Mouse (Mus musculus): ENCODE data around the gene Spats1.

Gene Spats1

GRCm38 (mm10) chr17:45474669-45475465 lies at the start of gene Spats1:
TSS of gene Spats1 (minus strand) at chr17:45475415.
- DNase-seq = peak; percentile 68

DNA sequence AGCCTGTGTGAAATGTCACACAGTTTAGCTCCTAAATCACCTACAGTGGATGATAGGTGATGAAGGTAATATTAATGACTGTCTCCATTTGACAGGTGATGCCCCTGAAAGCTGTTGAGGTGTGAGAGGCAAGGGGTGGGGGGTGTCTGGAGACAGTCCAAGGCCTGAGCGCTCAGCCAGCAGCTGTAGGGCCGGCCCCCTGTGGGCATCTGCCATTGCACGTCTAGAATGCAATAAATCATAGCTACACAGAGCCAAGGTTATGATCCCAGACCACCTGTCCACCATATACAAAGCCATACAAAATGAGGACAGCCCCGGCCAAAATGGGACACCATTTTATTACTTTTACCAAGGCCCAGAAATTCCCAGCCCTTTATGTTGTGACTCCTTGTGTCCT lies 49.7 kb upstream of the Spats1 start:
- no peak for DNase-seq

- peak; percentile 57 for DNase-seq
Observed at GRCm38 (mm10) chr17:45523263-45523662, 48.0 kb upstream of the Spats1 start, which contains the start of gene Tcte1. TSS of gene Tcte1 (plus strand) at chr17:45523434.

GRCm38 (mm10) chr17:45520136-45520535 lies 44.9 kb upstream of the Spats1 start:
- DNase-seq = no peak

DNA sequence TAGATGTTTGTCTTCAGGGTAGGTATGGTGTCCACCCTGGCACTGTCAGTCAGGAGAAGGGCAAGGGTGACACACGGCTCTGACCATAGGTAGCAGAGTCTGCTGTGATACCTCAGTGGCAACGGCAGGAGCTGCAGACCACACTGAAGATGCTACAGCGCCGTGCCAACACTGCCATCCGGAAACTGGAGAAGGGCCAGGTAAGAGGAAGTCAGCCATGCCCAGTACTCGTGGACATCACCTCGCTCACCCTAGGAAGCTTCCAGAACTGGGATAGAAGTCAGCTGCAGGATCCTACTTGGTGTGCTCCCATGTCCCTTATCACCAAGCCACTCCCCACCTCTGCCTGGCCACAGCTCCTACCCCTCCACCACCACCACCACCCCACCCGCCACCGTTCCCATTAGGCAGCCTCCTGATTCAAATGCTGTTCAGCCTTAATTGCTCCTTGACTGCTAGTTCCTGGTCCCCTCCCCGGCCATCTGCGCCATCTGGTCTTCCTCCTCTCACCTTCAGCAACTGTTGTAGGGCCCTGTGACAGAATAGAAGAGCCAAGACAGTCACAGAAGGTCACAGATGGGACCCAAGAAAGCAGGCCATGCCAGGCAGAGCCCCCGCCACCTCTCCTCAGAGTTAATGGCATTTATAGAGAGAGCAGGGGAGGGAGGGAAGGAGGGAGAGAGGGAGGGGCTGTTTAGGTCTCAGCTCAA lies 43.7 kb upstream of the Spats1 start:
- no peak for DNase-seq

- no peak for DNase-seq
Observed at GRCm38 (mm10) chr17:45517549-45518215, 42.5 kb upstream of the Spats1 start.

GRCm38 (mm10) chr17:45517135-45517534 lies 41.9 kb upstream of the Spats1 start:
- DNase-seq = no peak

DNA sequence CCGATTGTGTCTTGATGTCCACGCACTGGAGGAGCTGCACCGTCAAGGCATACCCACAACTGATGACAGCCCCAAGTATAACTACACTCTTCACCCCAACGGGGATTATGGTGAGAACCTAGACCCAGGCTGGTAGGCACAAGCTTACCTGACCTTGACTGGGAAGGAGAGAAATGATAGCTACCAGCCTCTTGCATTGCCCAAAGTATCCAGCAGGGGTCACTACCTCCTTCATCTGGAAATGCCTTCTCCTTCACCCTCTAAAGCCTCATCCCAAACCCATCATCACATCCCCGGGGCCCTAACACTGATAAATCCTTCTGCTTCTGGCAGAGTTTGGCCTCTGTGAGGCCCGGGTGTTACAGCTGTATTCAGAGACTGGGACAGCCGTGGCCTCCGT lies 41.3 kb upstream of the Spats1 start:
- peak; percentile 85 for DNase-seq

DNA sequence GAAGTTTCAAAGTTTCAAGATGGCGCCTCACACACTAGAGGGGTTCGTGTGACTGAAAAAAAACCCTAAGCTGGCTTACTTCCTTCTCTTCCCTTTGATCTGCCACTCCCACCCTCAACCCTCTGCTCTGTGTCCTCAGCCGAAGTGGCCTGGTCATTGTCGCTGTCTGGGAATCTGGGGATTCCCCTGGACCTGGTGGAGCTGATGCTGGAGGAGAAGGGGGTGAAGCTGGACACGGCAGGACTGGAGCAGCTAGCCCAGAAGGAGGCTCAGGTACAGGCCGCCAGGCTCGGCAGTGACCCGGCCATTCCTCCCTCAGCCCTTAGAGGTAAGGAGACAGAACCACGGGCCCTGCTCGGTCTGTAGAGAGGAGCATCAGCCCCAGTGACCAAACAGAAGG lies 40.6 kb upstream of the Spats1 start:
- no peak for DNase-seq

GRCm38 (mm10) chr17:45515204-45515726 lies 40.0 kb upstream of the Spats1 start:
- DNase-seq = no peak

DNA sequence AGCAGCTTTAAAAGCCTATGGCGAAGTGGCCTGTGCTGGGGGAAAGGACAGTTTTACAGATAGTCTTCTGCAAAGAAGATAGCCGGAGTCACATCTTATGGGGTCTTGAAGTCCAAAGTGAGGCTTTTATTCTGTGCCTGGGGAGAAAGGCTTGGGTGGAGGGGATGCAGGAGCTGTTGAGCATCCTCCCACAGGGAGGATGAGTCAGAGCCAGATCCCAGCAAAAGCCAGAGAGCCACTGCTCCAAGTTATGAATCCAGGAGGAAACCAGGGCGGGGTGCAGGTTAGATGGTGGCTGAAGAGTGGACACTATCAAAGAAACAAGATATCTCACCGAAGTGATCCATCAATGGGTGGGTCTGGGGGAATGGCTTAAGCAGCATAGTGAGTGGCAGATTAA lies 36.5 kb upstream of the Spats1 start:
- DNase-seq = no peak

GRCm38 (mm10) chr17:45510871-45511270 lies 35.7 kb upstream of the Spats1 start:
- DNase-seq = no peak

- peak; percentile 98 for DNase-seq
Observed at GRCm38 (mm10) chr17:45506700-45507189, 31.5 kb upstream of the Spats1 start, which contains the start of gene Aars2. TSS of gene Aars2 (plus strand) at chr17:45506841.

DNA sequence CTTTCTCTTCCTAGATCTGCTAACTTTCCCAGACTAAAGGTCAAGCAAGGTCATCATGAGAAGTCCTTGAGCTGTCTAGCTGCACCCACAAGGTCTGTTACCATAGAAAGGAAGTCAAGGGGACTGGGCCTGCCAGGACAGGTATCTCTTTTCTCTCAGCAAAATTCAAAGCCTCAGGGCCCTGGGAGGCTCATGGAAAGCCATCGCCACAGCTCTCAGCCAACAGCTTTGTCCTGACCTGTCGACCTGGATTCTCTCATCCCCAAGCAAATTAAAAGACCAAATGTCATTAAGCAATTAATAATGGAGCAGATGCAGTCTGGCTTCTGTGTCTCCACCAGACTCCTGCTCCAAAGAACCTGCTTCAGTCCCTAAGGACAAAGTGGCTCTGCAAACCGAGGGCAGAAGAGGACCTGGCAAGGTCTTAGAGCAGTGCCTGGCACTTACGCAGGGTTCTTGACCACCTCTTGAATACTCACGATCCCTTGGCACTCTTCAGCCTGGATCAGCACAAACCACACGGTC lies 30.8 kb upstream of the Spats1 start:
- DNase-seq = peak; percentile 9

- no peak for DNase-seq
Observed at GRCm38 (mm10) chr17:45503301-45503973, 28.2 kb upstream of the Spats1 start.

GRCm38 (mm10) chr17:45502324-45502723 lies 27.1 kb upstream of the Spats1 start:
- DNase-seq = no peak

DNA sequence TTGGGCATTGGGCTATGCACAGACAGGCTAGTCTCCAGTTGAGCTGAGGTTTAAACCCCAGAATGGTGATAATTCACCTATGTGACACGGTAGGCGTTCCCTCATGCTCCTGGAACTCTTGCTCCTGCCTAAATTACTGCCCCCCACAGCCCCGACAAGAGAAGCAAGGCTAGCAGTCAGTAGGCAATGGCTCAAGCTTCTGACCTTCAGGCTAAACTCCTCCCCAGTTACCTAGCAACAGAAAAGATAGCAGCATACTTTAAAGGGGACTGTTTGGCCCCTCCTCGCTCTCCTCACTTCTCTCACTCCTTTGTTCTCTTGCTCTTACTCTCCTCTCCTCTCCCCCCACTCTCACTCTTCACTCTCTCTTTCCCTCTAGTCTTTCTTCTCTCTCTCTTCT lies 25.8 kb upstream of the Spats1 start:
- DNase-seq = no peak

DNA sequence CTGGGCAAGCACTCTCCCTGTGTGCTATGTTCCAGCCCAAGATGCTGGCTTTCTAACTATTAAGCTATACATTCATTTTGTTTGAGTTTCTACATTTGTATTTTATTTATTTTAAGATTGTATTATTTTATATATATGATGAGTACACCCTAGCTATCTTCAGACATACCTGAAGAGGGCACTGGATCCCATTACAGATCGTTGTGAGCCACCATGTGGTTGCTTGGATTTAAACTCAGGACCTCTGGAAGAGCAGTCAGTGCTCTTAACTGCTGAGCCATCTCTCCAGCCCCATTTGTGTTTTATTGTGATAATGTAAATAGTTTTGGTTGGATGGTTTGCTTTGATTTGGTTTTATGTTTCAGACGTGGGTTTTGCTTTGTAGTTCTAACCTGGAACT lies 24.3 kb upstream of the Spats1 start:
- no peak for DNase-seq

DNA sequence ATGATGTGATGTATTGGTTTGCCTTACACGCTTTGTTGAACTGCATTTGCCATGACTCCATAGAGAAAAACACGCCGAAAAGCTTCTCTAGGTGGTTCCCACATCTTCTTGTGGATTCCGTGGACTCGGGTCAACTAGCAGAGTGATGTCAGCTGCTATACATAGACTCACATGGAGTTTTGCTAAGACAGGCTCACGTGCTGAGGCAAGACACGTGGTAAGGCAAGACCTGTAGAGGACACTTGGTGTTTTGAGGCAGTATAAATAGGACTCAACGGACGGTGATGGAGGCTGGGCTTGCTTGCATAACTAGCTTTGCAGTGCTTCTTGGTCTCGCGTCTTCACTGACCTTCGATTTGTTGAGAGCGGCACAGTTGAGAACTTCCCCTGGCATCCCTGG lies 23.2 kb upstream of the Spats1 start:
- DNase-seq = no peak

GRCm38 (mm10) chr17:45495398-45495797 lies 20.2 kb upstream of the Spats1 start:
- no peak for DNase-seq

DNA sequence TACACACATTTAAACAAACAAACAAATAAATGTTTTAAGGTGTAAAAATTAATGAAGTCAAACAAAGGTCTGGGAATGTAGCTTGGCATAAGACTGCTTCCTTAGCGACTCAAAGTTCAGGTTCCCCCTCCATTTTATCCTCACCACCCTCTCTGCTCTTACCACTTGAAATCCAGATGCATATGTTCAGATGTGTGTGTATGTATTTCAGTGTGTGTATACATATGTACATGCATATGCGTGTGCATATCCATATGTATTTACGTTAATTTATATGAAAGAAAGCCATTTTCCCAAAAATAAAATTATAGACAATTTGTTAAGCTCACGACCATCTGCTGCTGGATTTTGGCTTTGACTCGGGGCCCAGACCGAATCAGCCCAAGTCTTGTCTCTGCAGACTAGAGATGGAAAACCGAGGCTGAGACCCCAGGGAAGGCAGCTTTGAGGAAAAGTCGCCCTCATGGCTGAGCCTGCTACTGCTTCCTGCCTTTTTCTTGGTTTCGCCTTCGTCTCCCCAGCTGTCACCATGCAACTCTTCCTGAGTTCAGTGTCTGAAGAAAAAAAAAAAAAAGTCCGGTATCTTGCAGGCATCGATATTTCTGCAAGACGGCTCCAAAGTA lies 15.4 kb upstream of the Spats1 start:
- DNase-seq = no peak

GRCm38 (mm10) chr17:45489736-45490135 lies 14.5 kb upstream of the Spats1 start:
- DNase-seq = no peak
